Mouse (Mus musculus) kidney, adult 2 months (tissue): ENCODE data around the gene Zcwpw1.

Experiments used
- CTCF ChIP-seq: fragments of 200-500 bp; conservative IDR thresholded peaks from 2 replicates; pipeline ENCODE4 v1.5.1; 2011; ENCODE audit warnings: low read depth, mild to moderate bottlenecking, control low read depth, low read length, moderate library complexity, mixed read lengths; ENCODE audit not compliant: insufficient read depth, insufficient read length
- POLR2A ChIP-seq: fragments of 200-500 bp; IDR thresholded peaks from one replicate; pipeline ENCODE4 v1.6.1; 2011; ENCODE audit warnings: low read depth, low read length, control low read depth

GRCm38 (mm10) chr5:137751221-137751887 lies 36.2 kb upstream of the Zcwpw1 start:
- no peak for TF ChIP-seq CTCF
- TF ChIP-seq POLR2A = no peak
